Mouse (Mus musculus) intestine, embryonic 14.5 days (tissue): Measurements from ENCODE around the gene Arhgap17. TPM values are rescaled to one million over a fixed set of nuclear protein-coding genes. Genes with fewer than 3 reads are reported as not detected.
A peak's percentile ranks its signal among the peaks of the same experiment; 100 is the strongest.

Source experiments
- ATAC-seq: fragments of 200-750 bp; cut with Nextera tagmentation; replicated peaks from 2 replicates; pipeline ENCODE4 v1.8.0; 2017; ENCODE audit warnings: low read depth, moderate number of reproducible peaks, moderate TSS enrichment, moderate library complexity; ENCODE audit not compliant: low FRiP score, low TSS enrichment
- DNase-seq: peaks from one replicate; pipeline ENCODE4 v3.0.0-alpha.2; 2018; ENCODE audit warnings: low spot score
- H3K27ac ChIP-seq: fragments of 300-500 bp; sonication (generic); 2 replicates; pipeline ENCODE4 v1.5.1; 2014; ENCODE audit warnings: low read depth, mild to moderate bottlenecking, control low read depth
- H3K27me3 ChIP-seq: fragments of 300-500 bp; sonication (generic); replicated peaks from 2 replicates; pipeline ENCODE4 v1.6.1; 2014; ENCODE audit warnings: low read length, control low read depth; ENCODE audit not compliant: control insufficient read depth, insufficient read depth
- H3K36me3 ChIP-seq: fragments of 300-500 bp; sonication (generic); 2 replicates; pipeline ENCODE4 v1.6.1; 2014; ENCODE audit warnings: low read length, control low read depth; ENCODE audit not compliant: control insufficient read depth, insufficient read depth
- H3K4me1 ChIP-seq: fragments of 300-500 bp; sonication (generic); replicated peaks from 2 replicates; pipeline ENCODE4 v1.6.1; 2014; ENCODE audit warnings: low read length, control low read depth, mixed read lengths; ENCODE audit not compliant: control insufficient read depth, insufficient read depth
- H3K4me2 ChIP-seq: fragments of 300-500 bp; sonication (generic); 2 replicates; pipeline ENCODE4 v1.6.1; 2014; ENCODE audit warnings: low read length
- H3K4me3 ChIP-seq: fragments of 300-500 bp; sonication (generic); 2 replicates; pipeline ENCODE4 v1.5.1; 2014; ENCODE audit warnings: low read depth, low read length, control low read depth, mixed read lengths
- H3K9ac ChIP-seq: fragments of 300-500 bp; sonication (generic); 2 replicates; pipeline ENCODE4 v1.6.1; 2014; ENCODE audit warnings: mild to moderate bottlenecking, low read length
- H3K9me3 ChIP-seq: fragments of 300-500 bp; sonication (generic); 2 replicates; pipeline ENCODE4 v1.6.1; 2016; ENCODE audit warnings: low read length, control low read depth; ENCODE audit not compliant: control insufficient read depth
- WGBS: fragments of 180-500 bp; shearing (Covaris S2); extraction: QIAGEN DNeasy Blood & Tissue Kit; methylation state at CpG from one replicate; pipeline ENCODE4 v1.1.7; 2014; 5-methylcytosine and 5-hydroxymethylcytosine counted together
- polyA plus RNA-seq: library from polyadenylated mRNA; unstranded; fragments of >200 nt; fragmentation: Nextera tagmentation; extraction: Ambion mirVana; gene quantifications from 2 replicates; pipeline ENCODE4 v1.2.1, GENCODE M21; 2014

The Arhgap17 gene
- polyA plus RNA-seq, 1 experiment from 2014 or later, result 28.9 TPM

- Histone ChIP-seq H3K4me1 (no peaks in the 10 kb centered on the region), H3K9ac (no peak overlapping the region), H3K4me2 (no peak overlapping the region), H3K27ac (no peak overlapping the region), H3K27me3 (no peaks in the 10 kb centered on the region), H3K36me3 (peaks cover 36% of the 10 kb centered on the region), H3K4me3 (no peak overlapping the region), H3K9me3 (no peaks in the 10 kb centered on the region)
- ATAC-seq (no peak), DNase-seq (no peak)
- WGBS, result 88% methylated on average over 3 of the region's 3 CpGs
Observed at GRCm38 (mm10) chr7:123401121-123401520, 31.4 kb upstream of the Arhgap17 start.

GRCm38 (mm10) chr7:123399286-123399685 lies 29.6 kb upstream of the Arhgap17 start:
- H3K36me3 ChIP-seq, result peaks cover 26% of the 10 kb centered on the region
- H3K27ac ChIP-seq, result no peak overlapping the region
- H3K4me3 ChIP-seq, result no peak overlapping the region
- H3K4me2 ChIP-seq, result no peak overlapping the region
- ATAC-seq, result no peak
- H3K4me1 ChIP-seq, result no peaks in the 10 kb centered on the region
- no peak overlapping the region for H3K9ac ChIP-seq
- no peaks in the 10 kb centered on the region for H3K9me3 ChIP-seq
- H3K27me3 ChIP-seq, result no peaks in the 10 kb centered on the region
- WGBS, result 82% methylated on average over 4 of the region's 4 CpGs
- no peak for DNase-seq

GRCm38 (mm10) chr7:123398828-123399227 lies 29.1 kb upstream of the Arhgap17 start:
- DNase-seq (peak; percentile 71), ATAC-seq (peak; percentile 70; the same call in 1 of the 2 replicates)
- Histone ChIP-seq H3K36me3 (peaks cover 22% of the 10 kb centered on the region; the same call in 1 of the 2 replicates), H3K4me1 (no peaks in the 10 kb centered on the region), H3K9me3 (no peaks in the 10 kb centered on the region), H3K4me2 (no peak overlapping the region), H3K27ac (no peak overlapping the region), H3K9ac (no peak overlapping the region), H3K27me3 (no peaks in the 10 kb centered on the region), H3K4me3 (no peak overlapping the region)
- 27% methylated on average over 7 of the region's 7 CpGs for WGBS

- Histone ChIP-seq H3K4me1 (no peaks in the 10 kb centered on the region), H3K27me3 (no peaks in the 10 kb centered on the region), H3K9me3 (no peaks in the 10 kb centered on the region), H3K9ac (no peak overlapping the region), H3K4me2 (no peak overlapping the region), H3K36me3 (peaks cover 21% of the 10 kb centered on the region; the same call in 1 of the 2 replicates), H3K27ac (no peak overlapping the region), H3K4me3 (no peak overlapping the region)
- WGBS, result 87% methylated on average over 8 of the region's 8 CpGs
- DNase-seq, result no peak
- ATAC-seq, result no peak
Observed at GRCm38 (mm10) chr7:123397931-123398330, 28.2 kb upstream of the Arhgap17 start.

- DNase-seq (no peak), ATAC-seq (no peak)
- no peak overlapping the region for H3K9ac ChIP-seq
- H3K9me3 ChIP-seq, result no peaks in the 10 kb centered on the region
- H3K36me3 ChIP-seq, result peaks cover 18% of the 10 kb centered on the region; the same call in 1 of the 2 replicates
- H3K4me2 ChIP-seq, result no peak overlapping the region
- 71% methylated on average over 8 of the region's 8 CpGs for WGBS
- no peaks in the 10 kb centered on the region for H3K4me1 ChIP-seq
- H3K4me3 ChIP-seq, result no peak overlapping the region
- no peak overlapping the region for H3K27ac ChIP-seq
- no peaks in the 10 kb centered on the region for H3K27me3 ChIP-seq
Observed at GRCm38 (mm10) chr7:123397369-123397768, 27.7 kb upstream of the Arhgap17 start.

GRCm38 (mm10) chr7:123396900-123397299 lies 27.2 kb upstream of the Arhgap17 start:
- Histone ChIP-seq H3K9ac (no peak overlapping the region), H3K4me3 (no peak overlapping the region), H3K4me2 (no peak overlapping the region), H3K9me3 (no peaks in the 10 kb centered on the region), H3K36me3 (peaks cover 15% of the 10 kb centered on the region; the same call in 1 of the 2 replicates), H3K27me3 (no peaks in the 10 kb centered on the region), H3K4me1 (no peaks in the 10 kb centered on the region), H3K27ac (no peak overlapping the region)
- ATAC-seq (no peak), DNase-seq (no peak)
- WGBS, result 90% methylated on average over 5 of the region's 5 CpGs

GRCm38 (mm10) chr7:123394271-123394670 lies 24.6 kb upstream of the Arhgap17 start:
- WGBS, result 72% methylated on average over 6 of the region's 6 CpGs
- Histone ChIP-seq H3K9me3 (no peaks in the 10 kb centered on the region), H3K27me3 (no peaks in the 10 kb centered on the region), H3K4me2 (no peak overlapping the region), H3K4me3 (no peak overlapping the region), H3K4me1 (no peaks in the 10 kb centered on the region), H3K27ac (no peak overlapping the region), H3K9ac (no peak overlapping the region), H3K36me3 (peaks cover 9% of the 10 kb centered on the region)
- ATAC-seq, result no peak
- no peak for DNase-seq

- DNase-seq (no peak), ATAC-seq (no peak)
- WGBS, result 56% methylated on average over 6 of the region's 6 CpGs
- no peaks in the 10 kb centered on the region for H3K4me1 ChIP-seq
- H3K36me3 ChIP-seq, result peaks cover 17% of the 10 kb centered on the region
- H3K9ac ChIP-seq, result no peak overlapping the region
- no peak overlapping the region for H3K4me2 ChIP-seq
- H3K9me3 ChIP-seq, result no peaks in the 10 kb centered on the region
- H3K27me3 ChIP-seq, result no peaks in the 10 kb centered on the region
- no peak overlapping the region for H3K27ac ChIP-seq
- no peak overlapping the region for H3K4me3 ChIP-seq
Observed at GRCm38 (mm10) chr7:123389686-123390280, 20.1 kb upstream of the Arhgap17 start.
